Mouse (Mus musculus): Measurements from ENCODE around the gene Camp.

DNA sequence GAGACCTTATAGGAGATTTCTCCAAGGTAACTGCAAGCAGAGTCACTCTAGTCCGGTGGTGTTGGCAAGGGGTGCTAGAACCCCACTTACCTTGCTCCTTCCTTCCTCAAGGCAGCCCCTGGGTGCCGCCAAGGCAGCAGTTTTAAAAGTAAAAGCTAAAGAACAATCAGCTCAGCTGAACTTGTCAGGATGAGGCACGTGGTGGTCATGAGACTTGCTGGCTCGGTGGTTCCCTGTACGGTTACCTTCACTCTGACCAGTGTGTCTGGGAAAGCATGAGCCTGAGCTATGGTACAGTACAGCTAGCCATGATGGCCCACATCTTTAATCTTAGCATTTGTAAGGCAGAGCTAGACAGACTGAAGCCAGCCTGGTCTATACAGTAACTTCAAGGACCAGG, 37.9 kb upstream of the Camp start:
- no peak for TF ChIP-seq MYOG (IDR thresholded peaks at IDR 0.05; ENCODE audit: control insufficient read depth in 1 of 3, insufficient read depth in 1 of 3, insufficient read length in 2 of 3, low read depth in 2 of 3)
- TF ChIP-seq POLR2A (IDR thresholded peaks at IDR 0.05; ENCODE audit: insufficient read length, low read depth): no peak
- no peak for TF ChIP-seq USF1 (IDR thresholded peaks at IDR 0.05; ENCODE audit: low read depth)
- no peak for TF ChIP-seq POLR2AphosphoS2 (IDR thresholded peaks at IDR 0.05; ENCODE audit: insufficient read length, low read depth)
- no peak for TF ChIP-seq MYOD1 (IDR thresholded peaks at IDR 0.05; ENCODE audit: control insufficient read depth in 1 of 3, insufficient read length in 2 of 3, low read depth in 2 of 3)
